Mouse (Mus musculus): ENCODE data around the gene Brap. TPM values are rescaled to one million over a fixed set of nuclear protein-coding genes. Genes with fewer than 3 reads are reported as not detected.
A peak's percentile ranks its signal among the peaks of the same experiment; 100 is the strongest.

Brap gene
- total and polyA plus RNA-seq, 3 experiments = 40.3 to 176 (median 42.4) TPM

DNA sequence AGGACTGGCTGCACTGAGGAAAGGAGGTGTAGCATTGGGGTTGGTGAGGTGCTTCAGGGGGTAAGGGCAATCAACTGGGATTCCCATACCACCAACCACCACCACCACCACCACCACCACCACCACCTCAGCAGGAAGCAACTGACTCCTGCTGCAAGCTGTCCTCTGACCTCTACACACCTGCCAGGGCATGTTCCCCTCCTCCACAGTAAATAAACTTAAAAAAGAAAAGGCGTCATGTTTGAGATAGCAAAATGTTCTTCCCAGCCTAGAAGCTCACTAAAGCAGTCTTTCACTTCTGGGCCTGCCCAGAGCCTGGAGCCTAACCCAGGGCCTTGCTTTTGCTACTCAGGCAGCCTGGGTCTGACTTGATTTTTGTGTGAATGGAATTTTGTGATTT is 54.0 kb downstream of the Brap start:
- peaks cover 4 to 9% of the 10 kb centered on the region in 2 experiments for H3K4me1 ChIP-seq (ENCODE audit: control insufficient read depth in 1 of 2, insufficient read depth in 2 of 2, low read length in 2 of 2)
- DNase-seq (ENCODE audit: low read depth, low spot score) = no peak
- peaks cover 0 to 13% of the 10 kb centered on the region in 2 experiments for H3K36me3 ChIP-seq (ENCODE audit: control insufficient read depth in 1 of 2, insufficient read depth in 2 of 2, low read length in 2 of 2)
- no peak overlapping the region for H3K4me3 ChIP-seq (ENCODE audit: control insufficient read depth in 1 of 2, insufficient read depth in 1 of 2, low read depth in 2 of 2, low read length in 2 of 2)
- H3K27me3 ChIP-seq (ENCODE audit: control insufficient read depth in 1 of 2, insufficient read depth in 2 of 2, low read length in 2 of 2) = no peaks in the 10 kb centered on the region
- no peak for TF ChIP-seq ZKSCAN1 (IDR thresholded peaks at IDR 0.05; ENCODE audit: low read depth, low read length)
- no peak for TF ChIP-seq HCFC1 (IDR thresholded peaks at IDR 0.05; ENCODE audit: low read depth, low read length)
- TF ChIP-seq CHD1 (IDR thresholded peaks at IDR 0.05; ENCODE audit: low read depth, low read length) = no peak
- no peak for TF ChIP-seq ETS1 (IDR thresholded peaks at IDR 0.05; ENCODE audit: low read depth, low read length)
- no peak overlapping the region for H3K27ac ChIP-seq (ENCODE audit: control insufficient read depth, low read depth, low read length)
- no peaks in the 10 kb centered on the region for H3K9me3 ChIP-seq (replicated peaks; ENCODE audit: insufficient read depth, low read length)
- H3K79me2 ChIP-seq (ENCODE audit: control insufficient read depth, insufficient read depth, low read length, poor library complexity) = peaks cover 65% of the 10 kb centered on the region
- no peak overlapping the region for H3K9ac ChIP-seq (ENCODE audit: control insufficient read depth, low read depth, low read length, poor library complexity, severe bottlenecking)

- Histone ChIP-seq H3K9me3 (replicated peaks; ENCODE audit: insufficient read depth, low read length) (no peaks in the 10 kb centered on the region), H3K9ac (ENCODE audit: control insufficient read depth, low read depth, low read length, poor library complexity, severe bottlenecking) (no peak overlapping the region), H3K4me1 (ENCODE audit: control insufficient read depth in 1 of 2, insufficient read depth in 2 of 2, low read length in 2 of 2) (peaks cover 4 to 9% of the 10 kb centered on the region in 2 experiments), H3K79me2 (ENCODE audit: control insufficient read depth, insufficient read depth, low read length, poor library complexity) (peaks cover 70% of the 10 kb centered on the region), H3K27me3 (ENCODE audit: control insufficient read depth in 1 of 2, insufficient read depth in 2 of 2, low read length in 2 of 2) (no peaks in the 10 kb centered on the region), H3K4me3 (ENCODE audit: control insufficient read depth in 1 of 2, insufficient read depth in 1 of 2, low read depth in 2 of 2, low read length in 2 of 2) (no peak overlapping the region), H3K27ac (ENCODE audit: control insufficient read depth, low read depth, low read length) (no peak overlapping the region), H3K36me3 (ENCODE audit: control insufficient read depth in 1 of 2, insufficient read depth in 2 of 2, low read length in 2 of 2) (peaks cover 0 to 13% of the 10 kb centered on the region in 2 experiments)
- no peak for DNase-seq (ENCODE audit: low read depth, low spot score)
- TF ChIP-seq ZNF384 (IDR thresholded peaks at IDR 0.05; ENCODE audit: low read depth, low read length) (peak; percentile 58), UBTF (IDR thresholded peaks at IDR 0.05; ENCODE audit: borderline replicate concordance, insufficient read depth, low read depth, low read length) (no peak)
These were observed 54.6 kb downstream of the Brap start for GRCm38 (mm10) chr5:121714928-121715327.

- DNase-seq (ENCODE audit: low read depth, low spot score) = no peak
- H3K79me2 ChIP-seq (ENCODE audit: control insufficient read depth, insufficient read depth, low read length, poor library complexity) = peaks cover 69% of the 10 kb centered on the region
- H3K4me1 ChIP-seq (ENCODE audit: control insufficient read depth in 1 of 2, insufficient read depth in 2 of 2, low read length in 2 of 2) = peaks cover 1 to 11% of the 10 kb centered on the region in 2 experiments; a peak in 3 of 4 replicates
- H3K27ac ChIP-seq (ENCODE audit: control insufficient read depth, low read depth, low read length) = no peak overlapping the region
- no peak overlapping the region for H3K9ac ChIP-seq (ENCODE audit: control insufficient read depth, low read depth, low read length, poor library complexity, severe bottlenecking)
- no peaks in the 10 kb centered on the region for H3K27me3 ChIP-seq (ENCODE audit: control insufficient read depth in 1 of 2, insufficient read depth in 2 of 2, low read length in 2 of 2)
- no peaks in the 10 kb centered on the region for H3K9me3 ChIP-seq (replicated peaks; ENCODE audit: insufficient read depth, low read length)
- peaks cover 2 to 7% of the 10 kb centered on the region in 2 experiments for H3K36me3 ChIP-seq (ENCODE audit: control insufficient read depth in 1 of 2, insufficient read depth in 2 of 2, low read length in 2 of 2)
- TF ChIP-seq E2F4 (IDR thresholded peaks at IDR 0.05; ENCODE audit: borderline replicate concordance, low read depth, low read length) = no peak
- H3K4me3 ChIP-seq (ENCODE audit: control insufficient read depth in 1 of 2, insufficient read depth in 1 of 2, low read depth in 2 of 2, low read length in 2 of 2) = no peak overlapping the region
These were observed 58.1 kb downstream of the Brap start for GRCm38 (mm10) chr5:121718462-121718861.

Data from MEL (cell line).